Comparison of ENCODE assay signal across 13 mouse cellular contexts in genomic region chr4:40063751-40064456, GRCm38 (mm10).
DNase-seq lines count a peak whose midpoint lies in the region; ATAC-seq lines count a peak whose summit lies in the region.
"Had no signal": no experiment of that assay in that cellular context is flagged by ENCODE, and none has a peak within 500 bp of the region (broad histone marks: within the 10 kb centered on the region; RNA-seq: fewer than 3 reads in every experiment).

No protein-coding gene starts in this region.

- H3K9ac ChIP-seq in forebrain, embryonic 14.5 days (ENCODE audit: low read length): no peak overlapping the region
- no peak overlapping the region for H3K9ac ChIP-seq in intestine, embryonic 14.5 days (ENCODE audit: low read length)
- H3K9ac ChIP-seq in intestine, embryonic 16.5 days (ENCODE audit: low read depth, low read length): no peak overlapping the region
- no peak overlapping the region for H3K9ac ChIP-seq in neural tube, embryonic 11.5 days (ENCODE audit: low read length)
- no peak overlapping the region for H3K9ac ChIP-seq in midbrain, embryonic 16.5 days (ENCODE audit: low read depth, low read length)
- H3K9ac ChIP-seq: intestine, embryonic 15.5 days had no signal

- peak; percentile 59 for DNase-seq in forebrain, embryonic 14.5 days (ENCODE audit: low spot score)
- no peak for DNase-seq in forebrain, embryonic 10.5 days (ENCODE audit: extremely low spot score, low spot score)
- DNase-seq in intestine, embryonic 14.5 days (ENCODE audit: low spot score): peak; percentile 7
- DNase-seq in neural tube, embryonic 11.5 days (ENCODE audit: low spot score): peak; percentile 16
- no peak for DNase-seq in neural tube, embryonic 10.5 days (ENCODE audit: extremely low spot score, low spot score)
- DNase-seq in retina, postnatal 1 day: peak; percentile 50
- DNase-seq: right cerebral cortex, postnatal 25 days; thymus, postnatal 4 days had no signal

- no peak overlapping the region for H3K4me3 ChIP-seq in forebrain, embryonic 14.5 days (ENCODE audit: low read depth, low read length)
- no peak overlapping the region for H3K4me3 ChIP-seq in forebrain, embryonic 10.5 days
- no peak overlapping the region for H3K4me3 ChIP-seq in intestine, embryonic 14.5 days (ENCODE audit: low read depth, low read length)
- H3K4me3 ChIP-seq in intestine, embryonic 16.5 days (ENCODE audit: low read length): no peak overlapping the region
- H3K4me3 ChIP-seq in neural tube, embryonic 11.5 days (ENCODE audit: low read depth, low read length): no peak overlapping the region
- no peak overlapping the region for H3K4me3 ChIP-seq in midbrain, embryonic 16.5 days (ENCODE audit: low read depth, low read length)
- H3K4me3 ChIP-seq: erythroblast, embryonic 14.5 days; intestine, embryonic 15.5 days had no signal

- H3K4me1 ChIP-seq in forebrain, embryonic 14.5 days (ENCODE audit: control insufficient read depth, insufficient read depth, low read length): 0 out of 2 replicates have a peak, but pooled peaks cover 3% of the 10 kb centered on the region
- no peaks in the 10 kb centered on the region for H3K4me1 ChIP-seq in forebrain, embryonic 10.5 days
- H3K4me1 ChIP-seq in intestine, embryonic 14.5 days (replicated peaks; ENCODE audit: control insufficient read depth, insufficient read depth, low read length): no peaks in the 10 kb centered on the region
- H3K4me1 ChIP-seq in intestine, embryonic 16.5 days (ENCODE audit: control insufficient read depth, insufficient read depth, low read length): no peaks in the 10 kb centered on the region
- no peaks in the 10 kb centered on the region for H3K4me1 ChIP-seq in neural tube, embryonic 11.5 days (ENCODE audit: control insufficient read depth, insufficient read depth, low read length)
- H3K4me1 ChIP-seq in midbrain, embryonic 16.5 days (ENCODE audit: control insufficient read depth, insufficient read depth, low read length): no peaks in the 10 kb centered on the region
- H3K4me1 ChIP-seq: intestine, embryonic 15.5 days had no signal

- peak; percentile 76 for ATAC-seq in forebrain, embryonic 14.5 days
- ATAC-seq in intestine, embryonic 14.5 days (replicated peaks; ENCODE audit: low FRiP score, low TSS enrichment, low read depth): no peak
- no peak for ATAC-seq in intestine, embryonic 16.5 days
- no peak for ATAC-seq in neural tube, embryonic 11.5 days (ENCODE audit: insufficient read depth, low FRiP score, low TSS enrichment)
- no peak for ATAC-seq in midbrain, embryonic 16.5 days
- ATAC-seq: CD4-positive, CD25-positive, alpha-beta regulatory T cell, adult 4 months; intestine, embryonic 15.5 days had no signal

- no peak overlapping the region for H3K4me2 ChIP-seq in forebrain, embryonic 14.5 days (ENCODE audit: low read length)
- no peak overlapping the region for H3K4me2 ChIP-seq in intestine, embryonic 14.5 days (ENCODE audit: low read length)
- no peak overlapping the region for H3K4me2 ChIP-seq in intestine, embryonic 16.5 days (ENCODE audit: low read depth, low read length)
- no peak overlapping the region for H3K4me2 ChIP-seq in neural tube, embryonic 11.5 days (ENCODE audit: low read depth)
- H3K4me2 ChIP-seq in midbrain, embryonic 16.5 days (ENCODE audit: low read length): no peak overlapping the region
- H3K4me2 ChIP-seq: intestine, embryonic 15.5 days had no signal

- no peak overlapping the region for H3K27ac ChIP-seq in forebrain, embryonic 14.5 days (ENCODE audit: low read depth, low read length)
- H3K27ac ChIP-seq in forebrain, embryonic 10.5 days: no peak overlapping the region
- no peak overlapping the region for H3K27ac ChIP-seq in intestine, embryonic 14.5 days (ENCODE audit: low read depth)
- no peak overlapping the region for H3K27ac ChIP-seq in intestine, embryonic 16.5 days (ENCODE audit: low read length)
- no peak overlapping the region for H3K27ac ChIP-seq in neural tube, embryonic 11.5 days (ENCODE audit: low read depth, low read length)
- no peak overlapping the region for H3K27ac ChIP-seq in midbrain, embryonic 16.5 days (ENCODE audit: low read length)
- H3K27ac ChIP-seq: intestine, embryonic 15.5 days had no signal

- H3K27me3 ChIP-seq in forebrain, embryonic 14.5 days (replicated peaks; ENCODE audit: control insufficient read depth, insufficient read depth, low read length): no peaks in the 10 kb centered on the region
- H3K27me3 ChIP-seq in forebrain, embryonic 10.5 days (ENCODE audit: poor library complexity, severe bottlenecking): no peaks in the 10 kb centered on the region
- no peaks in the 10 kb centered on the region for H3K27me3 ChIP-seq in intestine, embryonic 14.5 days (replicated peaks; ENCODE audit: control insufficient read depth, insufficient read depth, low read length)
- no peaks in the 10 kb centered on the region for H3K27me3 ChIP-seq in intestine, embryonic 16.5 days (replicated peaks; ENCODE audit: control insufficient read depth, insufficient read depth, low read length)
- H3K27me3 ChIP-seq in neural tube, embryonic 11.5 days (ENCODE audit: control insufficient read depth, insufficient read depth, low read length): no peaks in the 10 kb centered on the region
- H3K27me3 ChIP-seq in midbrain, embryonic 16.5 days (ENCODE audit: control insufficient read depth, insufficient read depth, low read depth, low read length): no peaks in the 10 kb centered on the region
- H3K27me3 ChIP-seq: intestine, embryonic 15.5 days had no signal

- WGBS in forebrain, embryonic 14.5 days: 61% methylated on average over 3 of the region's 3 CpGs
- WGBS in forebrain, embryonic 10.5 days: 96% methylated on average over 3 of the region's 3 CpGs
- WGBS in intestine, embryonic 14.5 days: 83% methylated on average over 3 of the region's 3 CpGs
- 81% methylated on average over 3 of the region's 3 CpGs for WGBS in intestine, embryonic 16.5 days
- WGBS in neural tube, embryonic 11.5 days: 69% methylated on average over 3 of the region's 3 CpGs
- 77% methylated on average over 3 of the region's 3 CpGs for WGBS in midbrain, embryonic 16.5 days

- no peaks in the 10 kb centered on the region for H3K9me3 ChIP-seq in forebrain, embryonic 14.5 days (replicated peaks; ENCODE audit: control insufficient read depth, low read length)
- H3K9me3 ChIP-seq in forebrain, embryonic 10.5 days: peaks cover 6% of the 10 kb centered on the region; the same call in 1 of the 2 replicates
- H3K9me3 ChIP-seq in intestine, embryonic 14.5 days (ENCODE audit: control insufficient read depth, low read length): no peaks in the 10 kb centered on the region
- H3K9me3 ChIP-seq in intestine, embryonic 16.5 days (ENCODE audit: control insufficient read depth, low read length): no peaks in the 10 kb centered on the region
- no peaks in the 10 kb centered on the region for H3K9me3 ChIP-seq in neural tube, embryonic 11.5 days (ENCODE audit: control insufficient read depth, low read length)
- H3K9me3 ChIP-seq in midbrain, embryonic 16.5 days (replicated peaks; ENCODE audit: control insufficient read depth, low read length, poor library complexity, severe bottlenecking): no peaks in the 10 kb centered on the region
- H3K9me3 ChIP-seq: intestine, embryonic 15.5 days had no signal

- no peaks in the 10 kb centered on the region for H3K36me3 ChIP-seq in forebrain, embryonic 14.5 days (ENCODE audit: control insufficient read depth, insufficient read depth, low read length)
- H3K36me3 ChIP-seq in forebrain, embryonic 10.5 days (replicated peaks): no peaks in the 10 kb centered on the region
- no peaks in the 10 kb centered on the region for H3K36me3 ChIP-seq in intestine, embryonic 14.5 days (ENCODE audit: control insufficient read depth, insufficient read depth, low read length)
- H3K36me3 ChIP-seq in intestine, embryonic 16.5 days (ENCODE audit: control insufficient read depth, insufficient read depth, low read length): no peaks in the 10 kb centered on the region
- H3K36me3 ChIP-seq in neural tube, embryonic 11.5 days (ENCODE audit: control insufficient read depth, insufficient read depth, low read length): no peaks in the 10 kb centered on the region
- no peaks in the 10 kb centered on the region for H3K36me3 ChIP-seq in midbrain, embryonic 16.5 days (ENCODE audit: control insufficient read depth, insufficient read depth, low read length)
- H3K36me3 ChIP-seq: intestine, embryonic 15.5 days had no signal

Comparison
In these comparisons a context has a peak if more than half of its experiments do, and no peak if none do; other contexts are left out.
1. DNase-seq: peak in forebrain, embryonic 14.5 days (single experiment), intestine, embryonic 14.5 days (single experiment), neural tube, embryonic 11.5 days (single experiment) and retina, postnatal 1 day (single experiment); none in forebrain, embryonic 10.5 days (single experiment) and neural tube, embryonic 10.5 days (single experiment).